Mouse (Mus musculus) forebrain, embryonic 16.5 days (tissue): ENCODE data around the gene Suz12. TPM values are rescaled to one million over a fixed set of nuclear protein-coding genes. Genes with fewer than 3 reads are reported as not detected.
A peak's percentile ranks its signal among the peaks of the same experiment; 100 is the strongest.

Source experiments
- ATAC-seq: fragments of 200-750 bp; cut with Nextera tagmentation; 2 replicates; pipeline ENCODE4 v1.8.0; 2017; ENCODE audit warnings: mild to moderate bottlenecking, moderate library complexity
- H3K27ac ChIP-seq: fragments of 300-500 bp; sonication (generic); 2 replicates; pipeline ENCODE4 v1.5.1; 2014; ENCODE audit warnings: low read length, control low read depth
- H3K27me3 ChIP-seq: fragments of 300-500 bp; sonication (generic); replicated peaks from 2 replicates; pipeline ENCODE4 v1.6.1; 2014; ENCODE audit warnings: low read length; ENCODE audit not compliant: control insufficient read depth, insufficient read depth
- H3K36me3 ChIP-seq: fragments of 300-500 bp; sonication (generic); 2 replicates; pipeline ENCODE4 v1.6.1; 2014; ENCODE audit not compliant: control insufficient read depth, insufficient read depth
- H3K4me1 ChIP-seq: fragments of 300-500 bp; sonication (generic); replicated peaks from 2 replicates; pipeline ENCODE4 v1.6.1; 2014; ENCODE audit warnings: low read length; ENCODE audit not compliant: control insufficient read depth, insufficient read depth
- H3K4me2 ChIP-seq: fragments of 300-500 bp; sonication (generic); 2 replicates; pipeline ENCODE4 v1.6.1; 2014; ENCODE audit warnings: mild to moderate bottlenecking, low read length, control low read depth
- H3K4me3 ChIP-seq: fragments of 300-500 bp; sonication (generic); replicated peaks from 2 replicates; pipeline ENCODE4 v1.5.1; 2014; ENCODE audit warnings: mild to moderate bottlenecking, low read length, control low read depth
- H3K9ac ChIP-seq: fragments of 300-500 bp; sonication (generic); replicated peaks from 2 replicates; pipeline ENCODE4 v1.6.1; 2014; ENCODE audit warnings: low read depth, low read length, control low read depth
- H3K9me3 ChIP-seq: fragments of 300-500 bp; sonication (generic); 2 replicates; pipeline ENCODE4 v1.6.1; 2016; ENCODE audit warnings: low read length; ENCODE audit not compliant: control insufficient read depth
- WGBS: fragments of 180-500 bp; shearing (Covaris S2); extraction: QIAGEN DNeasy Blood & Tissue Kit; methylation state at CpG from one replicate; pipeline ENCODE4 v1.1.7; 2014; 5-methylcytosine and 5-hydroxymethylcytosine counted together
- polyA plus RNA-seq: library from polyadenylated mRNA; unstranded; fragments of >200 nt; fragmentation: Nextera tagmentation; extraction: Ambion mirVana; gene quantifications from 2 replicates; pipeline ENCODE4 v1.2.1, GENCODE M21; 2015

Suz12 gene
- 17.5 and 19.2 TPM in 2 replicates for polyA plus RNA-seq

GRCm38 (mm10) chr11:79992592-79993355, at the start of gene Suz12:
Suz12 (plus strand) TSS chr11:79993106.
- Histone ChIP-seq H3K4me3 (peak within 1 kb of the TSS; percentile 98), H3K27me3 (no peaks in the 10 kb centered on the region), H3K4me1 (peaks cover 7% of the 10 kb centered on the region), H3K4me2 (peak within 1 kb of the TSS; percentile 86), H3K36me3 (0 out of 2 replicates have a peak, but pooled peaks cover 2% of the 10 kb centered on the region), H3K9me3 (no peaks in the 10 kb centered on the region), H3K9ac (peak within 1 kb of the TSS; percentile 91), H3K27ac (peak within 1 kb of the TSS; percentile 99)
- WGBS = under 1% methylated on average over 52 of the region's 74 CpGs
- ATAC-seq = peak; percentile 97

- no peak for ATAC-seq
- H3K9me3 ChIP-seq = no peaks in the 10 kb centered on the region
- H3K4me2 ChIP-seq = no peak overlapping the region
- peaks cover 34% of the 10 kb centered on the region for H3K36me3 ChIP-seq
- no peak overlapping the region for H3K4me3 ChIP-seq
- no peak overlapping the region for H3K9ac ChIP-seq
- 88% methylated on average over 8 of the region's 8 CpGs for WGBS
- no peaks in the 10 kb centered on the region for H3K4me1 ChIP-seq
- no peaks in the 10 kb centered on the region for H3K27me3 ChIP-seq
- no peak overlapping the region for H3K27ac ChIP-seq
Observed at GRCm38 (mm10) chr11:79943136-79943535, 49.8 kb upstream of the Suz12 start.

GRCm38 (mm10) chr11:79943601-79944000, 49.3 kb upstream of the Suz12 start:
- Histone ChIP-seq H3K27me3 (no peaks in the 10 kb centered on the region), H3K36me3 (peaks cover 35% of the 10 kb centered on the region), H3K4me1 (no peaks in the 10 kb centered on the region), H3K9ac (no peak overlapping the region), H3K4me2 (no peak overlapping the region), H3K9me3 (no peaks in the 10 kb centered on the region), H3K27ac (no peak overlapping the region), H3K4me3 (no peak overlapping the region)
- no peak for ATAC-seq
- WGBS = 87% methylated on average over 7 of the region's 7 CpGs

GRCm38 (mm10) chr11:79947265-79947664, 45.6 kb upstream of the Suz12 start:
- H3K4me3 ChIP-seq = no peak overlapping the region
- H3K36me3 ChIP-seq = peaks cover 46% of the 10 kb centered on the region
- no peaks in the 10 kb centered on the region for H3K4me1 ChIP-seq
- H3K9me3 ChIP-seq = no peaks in the 10 kb centered on the region
- H3K4me2 ChIP-seq = no peak overlapping the region
- no peak for ATAC-seq
- 98% methylated on average over 3 of the region's 3 CpGs for WGBS
- H3K27me3 ChIP-seq = no peaks in the 10 kb centered on the region
- no peak overlapping the region for H3K9ac ChIP-seq
- no peak overlapping the region for H3K27ac ChIP-seq

GRCm38 (mm10) chr11:79961346-79962124, 31.4 kb upstream of the Suz12 start:
- ATAC-seq = 0 out of 2 replicates have a peak, but pooled peaks have one; percentile 2
- Histone ChIP-seq H3K27me3 (0 out of 2 replicates have a peak, but pooled peaks cover 2% of the 10 kb centered on the region), H3K4me3 (peak overlapping the region; percentile 81), H3K27ac (no peak overlapping the region), H3K36me3 (peaks cover 15% of the 10 kb centered on the region), H3K9me3 (no peaks in the 10 kb centered on the region), H3K4me2 (peak overlapping the region; percentile 84), H3K4me1 (peaks cover 10% of the 10 kb centered on the region), H3K9ac (peak overlapping the region; percentile 65)
- 6% methylated on average over 27 of the region's 27 CpGs for WGBS

GRCm38 (mm10) chr11:79962125-79962876, 30.6 kb upstream of the Suz12 start, which contains the start of gene Utp6:
Utp6 (minus strand) TSS chr11:79962390.
- Histone ChIP-seq H3K9me3 (no peaks in the 10 kb centered on the region), H3K9ac (peak within 1 kb of the TSS; percentile 65), H3K4me1 (peaks cover 10% of the 10 kb centered on the region), H3K4me2 (peak within 1 kb of the TSS; percentile 84), H3K4me3 (peak within 1 kb of the TSS; percentile 81), H3K36me3 (peaks cover 9% of the 10 kb centered on the region), H3K27ac (0 out of 2 replicates have a peak within 1 kb of the TSS, but pooled peaks have one; percentile 33), H3K27me3 (0 out of 2 replicates have a peak, but pooled peaks cover 2% of the 10 kb centered on the region)
- under 1% methylated on average over 46 of the region's 46 CpGs for WGBS
- ATAC-seq = peak; percentile 96

GRCm38 (mm10) chr11:79962877-79963183, 30.1 kb upstream of the Suz12 start:
- ATAC-seq = peak; percentile 23
- Histone ChIP-seq H3K27me3 (0 out of 2 replicates have a peak, but pooled peaks cover 2% of the 10 kb centered on the region), H3K9ac (peak overlapping the region; percentile 63), H3K4me2 (peak overlapping the region; percentile 73), H3K36me3 (peaks cover 8% of the 10 kb centered on the region; the same call in 1 of the 2 replicates), H3K4me1 (peaks cover 10% of the 10 kb centered on the region), H3K4me3 (peak overlapping the region; percentile 81), H3K27ac (no peak overlapping the region), H3K9me3 (no peaks in the 10 kb centered on the region)
- 7% methylated on average over 9 of the region's 9 CpGs for WGBS

GRCm38 (mm10) chr11:79963212-79963974, 29.5 kb upstream of the Suz12 start:
- Histone ChIP-seq H3K27ac (no peak overlapping the region), H3K36me3 (peaks cover 6% of the 10 kb centered on the region; the same call in 1 of the 2 replicates), H3K4me2 (no peak overlapping the region), H3K4me1 (peaks cover 10% of the 10 kb centered on the region), H3K4me3 (no peak overlapping the region), H3K9ac (no peak overlapping the region), H3K9me3 (no peaks in the 10 kb centered on the region), H3K27me3 (0 out of 2 replicates have a peak, but pooled peaks cover 2% of the 10 kb centered on the region)
- ATAC-seq = no peak
- WGBS = 62% methylated on average over 8 of the region's 8 CpGs
